Mouse (Mus musculus): ENCODE results near the gene Serpinf1. TPM values are rescaled to one million over a fixed set of nuclear protein-coding genes. Genes with fewer than 3 reads are reported as not detected.

Gene Serpinf1
- polyA plus RNA-seq, 1 experiment from 2014 or later: 62.5 TPM

- no peak overlapping the region for H3K4me3 ChIP-seq (replicated peaks)
- no peak overlapping the region for H3K9ac ChIP-seq
- ATAC-seq (ENCODE audit: insufficient read depth, low FRiP score, low read depth): no peak
- H3K4me2 ChIP-seq: no peak overlapping the region
- H3K36me3 ChIP-seq: no peaks in the 10 kb centered on the region
- 83% methylated on average over 13 of the region's 13 CpGs for WGBS
- no peaks in the 10 kb centered on the region for H3K4me1 ChIP-seq
- H3K9me3 ChIP-seq: no peaks in the 10 kb centered on the region
- H3K27ac ChIP-seq: no peak overlapping the region
- no peaks in the 10 kb centered on the region for H3K27me3 ChIP-seq (replicated peaks)
Measured at GRCm38 (mm10) chr11:75415994-75416393, 6.5 kb downstream of the Serpinf1 start.

- H3K27ac ChIP-seq: no peak overlapping the region
- no peaks in the 10 kb centered on the region for H3K36me3 ChIP-seq
- WGBS: 51% methylated on average over 7 of the region's 7 CpGs
- H3K4me1 ChIP-seq: no peaks in the 10 kb centered on the region
- no peaks in the 10 kb centered on the region for H3K27me3 ChIP-seq (replicated peaks)
- H3K4me2 ChIP-seq: no peak overlapping the region
- H3K9me3 ChIP-seq: no peaks in the 10 kb centered on the region
- no peak overlapping the region for H3K4me3 ChIP-seq (replicated peaks)
- no peak for ATAC-seq (ENCODE audit: insufficient read depth, low FRiP score, low read depth)
- no peak overlapping the region for H3K9ac ChIP-seq
Measured at GRCm38 (mm10) chr11:75415096-75415495, 7.4 kb downstream of the Serpinf1 start.

GRCm38 (mm10) chr11:75410591-75410990 lies 11.9 kb downstream of the Serpinf1 start:
- no peak for ATAC-seq (ENCODE audit: insufficient read depth, low FRiP score, low read depth)

GRCm38 (mm10) chr11:75409679-75410575 lies 12.6 kb downstream of the Serpinf1 start:
- Histone ChIP-seq H3K9ac (no peak overlapping the region), H3K36me3 (no peaks in the 10 kb centered on the region), H3K4me1 (no peaks in the 10 kb centered on the region), H3K27ac (no peak overlapping the region), H3K27me3 (replicated peaks) (no peaks in the 10 kb centered on the region), H3K4me2 (no peak overlapping the region), H3K4me3 (replicated peaks) (no peak overlapping the region), H3K9me3 (no peaks in the 10 kb centered on the region)
- 68% methylated on average over 17 of the region's 17 CpGs for WGBS
- no peak for ATAC-seq (ENCODE audit: insufficient read depth, low FRiP score, low read depth)

More at GRCm38 (mm10) chr11:75410591-75410990, 11.9 kb downstream of the Serpinf1 start:
- no peak overlapping the region for H3K27ac ChIP-seq
- no peak overlapping the region for H3K4me3 ChIP-seq (replicated peaks)
- 79% methylated on average over 7 of the region's 7 CpGs for WGBS
- no peaks in the 10 kb centered on the region for H3K36me3 ChIP-seq
- H3K9ac ChIP-seq: no peak overlapping the region
- no peak overlapping the region for H3K4me2 ChIP-seq
- H3K4me1 ChIP-seq: no peaks in the 10 kb centered on the region
- H3K9me3 ChIP-seq: no peaks in the 10 kb centered on the region
- H3K27me3 ChIP-seq (replicated peaks): no peaks in the 10 kb centered on the region

GRCm38 (mm10) chr11:75406865-75407264 lies 15.6 kb downstream of the Serpinf1 start:
- Histone ChIP-seq H3K4me1 (no peaks in the 10 kb centered on the region), H3K9me3 (no peaks in the 10 kb centered on the region), H3K27ac (no peak overlapping the region), H3K4me2 (no peak overlapping the region), H3K36me3 (no peaks in the 10 kb centered on the region), H3K9ac (no peak overlapping the region), H3K27me3 (replicated peaks) (no peaks in the 10 kb centered on the region), H3K4me3 (replicated peaks) (no peak overlapping the region)
- no peak for ATAC-seq (ENCODE audit: insufficient read depth, low FRiP score, low read depth)
- 37% methylated on average over 3 of the region's 3 CpGs for WGBS

GRCm38 (mm10) chr11:75406104-75406503 lies 16.4 kb downstream of the Serpinf1 start:
- H3K9ac ChIP-seq: no peak overlapping the region
- H3K27ac ChIP-seq: no peak overlapping the region
- H3K36me3 ChIP-seq: no peaks in the 10 kb centered on the region
- WGBS: 78% methylated on average over 4 of the region's 4 CpGs
- no peaks in the 10 kb centered on the region for H3K4me1 ChIP-seq
- H3K27me3 ChIP-seq (replicated peaks): no peaks in the 10 kb centered on the region
- no peaks in the 10 kb centered on the region for H3K9me3 ChIP-seq
- no peak overlapping the region for H3K4me3 ChIP-seq (replicated peaks)
- no peak for ATAC-seq (ENCODE audit: insufficient read depth, low FRiP score, low read depth)
- no peak overlapping the region for H3K4me2 ChIP-seq

- H3K27me3 ChIP-seq (replicated peaks): no peaks in the 10 kb centered on the region
- H3K9me3 ChIP-seq: no peaks in the 10 kb centered on the region
- H3K9ac ChIP-seq: no peak overlapping the region
- H3K4me1 ChIP-seq: no peaks in the 10 kb centered on the region
- 90% methylated on average over 6 of the region's 6 CpGs for WGBS
- H3K4me3 ChIP-seq (replicated peaks): no peak overlapping the region
- H3K36me3 ChIP-seq: no peaks in the 10 kb centered on the region
- no peak overlapping the region for H3K27ac ChIP-seq
- ATAC-seq (ENCODE audit: insufficient read depth, low FRiP score, low read depth): no peak
- no peak overlapping the region for H3K4me2 ChIP-seq
Measured at GRCm38 (mm10) chr11:75404801-75405200, 17.7 kb downstream of the Serpinf1 start.

DNA sequence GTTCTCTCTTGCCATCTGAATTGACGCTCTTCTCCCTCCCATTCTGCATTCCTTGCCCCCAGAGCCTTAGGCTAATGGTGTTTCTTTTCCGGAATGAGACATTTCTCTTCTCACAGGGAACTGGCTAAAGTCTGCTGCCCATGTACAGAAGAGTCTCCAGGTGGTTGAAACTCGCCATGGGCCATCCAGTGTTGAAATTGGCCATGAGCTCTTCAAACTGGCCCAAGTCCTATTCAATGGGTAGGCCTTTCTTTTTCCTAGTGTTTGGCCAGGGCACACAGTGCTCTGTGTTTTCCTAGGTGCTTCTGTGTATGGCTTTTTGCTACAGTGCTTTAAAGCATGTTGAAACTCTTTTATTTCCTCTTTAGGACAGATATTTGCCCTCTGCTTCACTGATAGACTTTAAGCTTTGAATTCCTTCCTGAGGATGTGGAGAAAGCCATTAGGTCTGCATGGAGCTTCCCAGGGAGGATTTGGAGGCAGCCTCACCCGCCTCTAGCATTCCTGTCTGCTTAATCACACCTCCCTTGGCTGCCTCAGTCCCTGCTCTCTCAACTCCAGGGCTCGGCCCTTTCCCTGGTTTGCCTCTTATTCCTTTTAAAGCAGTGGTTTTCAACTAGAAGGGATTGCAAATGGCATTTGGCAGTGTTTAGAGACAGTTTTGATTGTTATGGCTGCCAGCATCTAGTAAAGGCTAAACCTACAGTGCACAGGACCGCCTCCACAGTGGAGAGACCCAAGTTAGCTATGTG lies 19.0 kb downstream of the Serpinf1 start:
- no peak overlapping the region for H3K4me2 ChIP-seq
- no peak overlapping the region for H3K4me3 ChIP-seq (replicated peaks)
- H3K36me3 ChIP-seq: no peaks in the 10 kb centered on the region
- H3K27ac ChIP-seq: peak overlapping the region; percentile 31; the same call in 1 of the 2 replicates
- H3K9me3 ChIP-seq: no peaks in the 10 kb centered on the region
- H3K27me3 ChIP-seq (replicated peaks): no peaks in the 10 kb centered on the region
- WGBS: 61% methylated on average over 6 of the region's 6 CpGs
- no peak overlapping the region for H3K9ac ChIP-seq
- ATAC-seq (ENCODE audit: insufficient read depth, low FRiP score, low read depth): peak; percentile 39; the same call in 1 of the 2 replicates
- no peaks in the 10 kb centered on the region for H3K4me1 ChIP-seq

GRCm38 (mm10) chr11:75402271-75402690 lies 20.2 kb downstream of the Serpinf1 start:
- peak; percentile 66 for ATAC-seq (ENCODE audit: insufficient read depth, low FRiP score, low read depth)
- H3K27ac ChIP-seq: no peak overlapping the region
- H3K4me2 ChIP-seq: no peak overlapping the region

DNA sequence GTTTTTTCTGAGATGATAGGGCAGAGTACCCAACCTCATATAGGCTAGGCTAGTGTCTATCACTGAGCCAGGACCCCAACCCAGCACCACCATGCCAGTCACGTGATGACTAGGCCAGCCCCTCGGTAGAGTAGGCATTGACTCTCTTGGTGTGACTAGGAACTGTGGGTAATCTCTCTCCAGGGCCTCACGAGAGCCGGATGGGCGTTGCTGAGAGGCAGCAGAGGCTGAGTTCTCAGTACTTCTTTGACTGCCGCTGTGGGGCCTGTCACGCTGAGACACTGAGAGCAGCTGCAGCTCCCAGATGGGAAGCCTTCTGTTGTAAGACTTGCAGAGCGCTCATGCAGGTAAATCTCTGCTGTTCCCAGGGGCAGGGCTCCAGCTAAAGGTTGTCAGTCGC lies 22.4 kb downstream of the Serpinf1 start:
- Histone ChIP-seq H3K36me3 (no peaks in the 10 kb centered on the region), H3K4me3 (replicated peaks) (no peak overlapping the region)

More at GRCm38 (mm10) chr11:75402271-75402690, 20.2 kb downstream of the Serpinf1 start:
- H3K9me3 ChIP-seq: no peaks in the 10 kb centered on the region
- no peak overlapping the region for H3K9ac ChIP-seq
- no peak overlapping the region for H3K4me3 ChIP-seq (replicated peaks)
- H3K36me3 ChIP-seq: no peaks in the 10 kb centered on the region
- H3K27me3 ChIP-seq (replicated peaks): no peaks in the 10 kb centered on the region
- no peaks in the 10 kb centered on the region for H3K4me1 ChIP-seq
- 54% methylated on average over 5 of the region's 5 CpGs for WGBS

DNA sequence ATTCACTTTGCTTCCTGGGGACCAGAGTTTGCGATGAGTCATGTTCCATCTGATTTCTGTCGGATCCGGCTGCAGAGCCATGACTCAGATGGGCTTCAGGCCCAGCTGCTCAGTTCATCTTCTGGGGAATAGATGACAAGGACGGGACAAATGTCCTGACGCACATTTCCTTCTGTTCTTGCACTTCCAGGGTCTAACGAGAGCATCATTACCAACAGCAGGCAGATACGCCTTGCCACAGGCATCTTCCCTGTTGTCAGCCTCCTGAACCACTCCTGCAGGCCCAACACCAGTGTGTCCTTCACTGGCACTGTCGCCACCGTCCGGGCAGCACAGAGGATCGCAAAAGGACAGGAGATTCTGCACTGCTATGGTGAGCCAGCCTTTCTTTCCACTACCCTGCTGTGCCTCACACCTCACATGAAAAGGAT lies 23.1 kb downstream of the Serpinf1 start:
- Histone ChIP-seq H3K27ac (no peak overlapping the region), H3K9ac (no peak overlapping the region), H3K9me3 (no peaks in the 10 kb centered on the region), H3K27me3 (replicated peaks) (no peaks in the 10 kb centered on the region), H3K4me2 (no peak overlapping the region), H3K4me1 (no peaks in the 10 kb centered on the region), H3K36me3 (no peaks in the 10 kb centered on the region), H3K4me3 (replicated peaks) (no peak overlapping the region)
- ATAC-seq (ENCODE audit: insufficient read depth, low FRiP score, low read depth): no peak
- 86% methylated on average over 11 of the region's 11 CpGs for WGBS

More for the DNA sequence above, 22.4 kb downstream of the Serpinf1 start:
- Histone ChIP-seq H3K4me1 (no peaks in the 10 kb centered on the region), H3K9ac (no peak overlapping the region), H3K4me2 (no peak overlapping the region), H3K9me3 (no peaks in the 10 kb centered on the region), H3K27me3 (replicated peaks) (no peaks in the 10 kb centered on the region), H3K27ac (no peak overlapping the region)
- no peak for ATAC-seq (ENCODE audit: insufficient read depth, low FRiP score, low read depth)
- 81% methylated on average over 9 of the region's 9 CpGs for WGBS

DNA sequence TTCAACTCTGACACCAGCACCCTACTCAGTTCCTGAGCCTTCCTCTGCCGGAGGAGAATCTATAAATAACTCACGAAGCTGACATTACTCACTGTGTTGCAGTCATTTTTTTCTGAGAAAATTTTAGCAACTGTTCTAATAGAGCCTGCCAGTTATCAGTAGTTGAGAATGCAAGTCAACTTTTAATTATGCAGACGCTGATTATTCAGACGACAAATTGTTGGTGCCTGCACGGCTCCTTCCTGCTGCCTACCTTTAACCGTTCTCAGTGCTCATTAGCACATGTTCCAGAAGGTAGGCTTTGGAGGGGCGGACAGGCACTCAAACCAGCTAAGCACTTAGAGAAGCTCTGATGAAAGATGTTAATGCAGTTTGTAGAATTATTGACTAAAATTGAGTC lies 25.0 kb downstream of the Serpinf1 start:
- no peak overlapping the region for H3K4me2 ChIP-seq
- H3K9ac ChIP-seq: no peak overlapping the region
- H3K27ac ChIP-seq: no peak overlapping the region
- ATAC-seq (ENCODE audit: insufficient read depth, low FRiP score, low read depth): no peak
- H3K4me1 ChIP-seq: no peaks in the 10 kb centered on the region
- WGBS: 73% methylated on average over 7 of the region's 7 CpGs
- H3K9me3 ChIP-seq: no peaks in the 10 kb centered on the region
- no peak overlapping the region for H3K4me3 ChIP-seq (replicated peaks)
- H3K36me3 ChIP-seq: no peaks in the 10 kb centered on the region
- H3K27me3 ChIP-seq (replicated peaks): no peaks in the 10 kb centered on the region
